Mouse (Mus musculus) midbrain, embryonic 11.5 days (tissue): ENCODE data around the gene Six5. TPM values are rescaled to one million over a fixed set of nuclear protein-coding genes. Genes with fewer than 3 reads are reported as not detected.

Experiments used
- ATAC-seq: fragments of 200-750 bp; cut with Nextera tagmentation; 2 replicates; pipeline ENCODE4 v1.8.0; 2017; ENCODE audit warnings: moderate TSS enrichment, moderate library complexity; ENCODE audit not compliant: low FRiP score
- DNase-seq: peaks from one replicate; pipeline ENCODE4 v3.0.0; 2015; ENCODE audit warnings: low spot score; ENCODE audit errors: missing footprints
- H3K27ac ChIP-seq: fragments of 300-500 bp; sonication (generic); 2 replicates; pipeline ENCODE4 v1.5.1; 2014; ENCODE audit warnings: low read depth, low read length
- H3K27me3 ChIP-seq: fragments of 300-500 bp; sonication (generic); 2 replicates; pipeline ENCODE4 v1.6.1; 2014; ENCODE audit warnings: mild to moderate bottlenecking, low read length, moderate library complexity, mixed read lengths; ENCODE audit not compliant: control insufficient read depth, insufficient read depth
- H3K36me3 ChIP-seq: fragments of 300-500 bp; sonication (generic); 2 replicates; pipeline ENCODE4 v1.6.1; 2014; ENCODE audit warnings: mild to moderate bottlenecking, low read length, moderate library complexity, mixed read lengths; ENCODE audit not compliant: control insufficient read depth, insufficient read depth
- H3K4me1 ChIP-seq: fragments of 300-500 bp; sonication (generic); 2 replicates; pipeline ENCODE4 v1.6.1; 2014; ENCODE audit warnings: low read length; ENCODE audit not compliant: control insufficient read depth, insufficient read depth
- H3K4me2 ChIP-seq: fragments of 300-500 bp; sonication (generic); 2 replicates; pipeline ENCODE4 v1.6.1; 2014; ENCODE audit warnings: mild to moderate bottlenecking, moderate library complexity
- H3K4me3 ChIP-seq: fragments of 300-500 bp; sonication (generic); 2 replicates; pipeline ENCODE4 v1.5.1; 2014; ENCODE audit warnings: low read depth, low read length
- H3K9ac ChIP-seq: fragments of 300-500 bp; sonication (generic); 2 replicates; pipeline ENCODE4 v1.6.1; 2014; ENCODE audit warnings: low read length
- H3K9me3 ChIP-seq: fragments of 300-500 bp; sonication (generic); 2 replicates; pipeline ENCODE4 v1.6.1; 2016; ENCODE audit warnings: low read length; ENCODE audit not compliant: control insufficient read depth
- WGBS: fragments of 180-500 bp; shearing (Covaris S2); extraction: QIAGEN DNeasy Blood & Tissue Kit; methylation state at CpG from one replicate; pipeline ENCODE4 v1.1.7; 2014; 5-methylcytosine and 5-hydroxymethylcytosine counted together
- polyA plus RNA-seq: library from polyadenylated mRNA; unstranded; fragments of >200 nt; fragmentation: Nextera tagmentation; extraction: Ambion mirVana; gene quantifications from 2 replicates; pipeline ENCODE4 v1.2.1, GENCODE M21; 2014

Gene Six5
- polyA plus RNA-seq, 1 experiment from 2014 or later = 8.8 TPM

GRCm38 (mm10) chr7:19119631-19120429 is 25.4 kb downstream of the Six5 start, which contains the start of gene Fbxo46:
Fbxo46 (plus strand) TSS chr7:19119859.
- peak within 1 kb of the TSS; percentile 81 for H3K9ac ChIP-seq
- peaks cover 11% of the 10 kb centered on the region for H3K4me1 ChIP-seq
- H3K36me3 ChIP-seq = no peaks in the 10 kb centered on the region
- no peak within 1 kb of the TSS; the same call in 1 of the 2 replicates for H3K27ac ChIP-seq
- ATAC-seq (peak; percentile 96), DNase-seq (peak; percentile 99)
- H3K4me3 ChIP-seq = peak within 1 kb of the TSS; percentile 72
- H3K27me3 ChIP-seq = peaks cover 10% of the 10 kb centered on the region; the same call in 1 of the 2 replicates
- WGBS = 2% methylated on average over 34 of the region's 34 CpGs
- H3K4me2 ChIP-seq = peak within 1 kb of the TSS; percentile 90
- H3K9me3 ChIP-seq = no peaks in the 10 kb centered on the region

- ATAC-seq = no peak
- H3K27me3 ChIP-seq = peaks cover 10% of the 10 kb centered on the region; the same call in 1 of the 2 replicates
- no peak for DNase-seq
- H3K36me3 ChIP-seq = no peaks in the 10 kb centered on the region
- H3K9ac ChIP-seq = no peak overlapping the region
- no peak overlapping the region for H3K27ac ChIP-seq
- H3K4me3 ChIP-seq = no peak overlapping the region
- whole genome bisulfite sequencing = 96% methylated on average over 4 of the region's 4 CpGs
- no peaks in the 10 kb centered on the region for H3K9me3 ChIP-seq
- peaks cover 11% of the 10 kb centered on the region for H3K4me1 ChIP-seq
- no peak overlapping the region for H3K4me2 ChIP-seq
Observed at GRCm38 (mm10) chr7:19121686-19122085, 27.3 kb downstream of the Six5 start.

- DNase-seq (no peak), ATAC-seq (no peak)
- Histone ChIP-seq H3K4me3 (no peak overlapping the region), H3K4me2 (no peak overlapping the region), H3K4me1 (peaks cover 9% of the 10 kb centered on the region), H3K36me3 (no peaks in the 10 kb centered on the region; the same call in 1 of the 2 replicates), H3K27me3 (no peaks in the 10 kb centered on the region), H3K9me3 (no peaks in the 10 kb centered on the region), H3K9ac (no peak overlapping the region), H3K27ac (no peak overlapping the region)
- WGBS = 91% methylated on average over 6 of the region's 6 CpGs
Observed at GRCm38 (mm10) chr7:19124713-19125112, 30.3 kb downstream of the Six5 start.

- Histone ChIP-seq H3K9me3 (no peaks in the 10 kb centered on the region), H3K27me3 (no peaks in the 10 kb centered on the region), H3K9ac (no peak overlapping the region), H3K27ac (no peak overlapping the region), H3K36me3 (no peaks in the 10 kb centered on the region; the same call in 1 of the 2 replicates), H3K4me2 (no peak overlapping the region), H3K4me1 (peaks cover 4% of the 10 kb centered on the region; the same call in 1 of the 2 replicates), H3K4me3 (no peak overlapping the region)
- DNase-seq = no peak
- 92% methylated on average over 5 of the region's 5 CpGs for WGBS
- no peak for ATAC-seq
Observed at GRCm38 (mm10) chr7:19127744-19128143, 33.4 kb downstream of the Six5 start.

- ATAC-seq (no peak), DNase-seq (no peak)
- H3K36me3 ChIP-seq = no peaks in the 10 kb centered on the region; the same call in 1 of the 2 replicates
- H3K9me3 ChIP-seq = no peaks in the 10 kb centered on the region
- WGBS = 95% methylated on average over 5 of the region's 5 CpGs
- H3K27me3 ChIP-seq = no peaks in the 10 kb centered on the region
- H3K4me2 ChIP-seq = no peak overlapping the region
- no peak overlapping the region for H3K9ac ChIP-seq
- H3K4me3 ChIP-seq = no peak overlapping the region
- peaks cover 4% of the 10 kb centered on the region; the same call in 1 of the 2 replicates for H3K4me1 ChIP-seq
- no peak overlapping the region for H3K27ac ChIP-seq
Observed at GRCm38 (mm10) chr7:19129396-19129795, 35.0 kb downstream of the Six5 start.

- DNase-seq (no peak), ATAC-seq (no peak)
- Histone ChIP-seq H3K4me1 (peaks cover 4% of the 10 kb centered on the region; the same call in 1 of the 2 replicates), H3K9ac (peak overlapping the region; percentile 43; the same call in 1 of the 2 replicates), H3K4me3 (no peak overlapping the region), H3K27me3 (no peaks in the 10 kb centered on the region), H3K9me3 (no peaks in the 10 kb centered on the region), H3K27ac (peak overlapping the region; percentile 68; the same call in 1 of the 2 replicates), H3K36me3 (peaks cover 3% of the 10 kb centered on the region; the same call in 1 of the 2 replicates), H3K4me2 (peak overlapping the region; percentile 55)
- WGBS = 34% methylated on average over 4 of the region's 4 CpGs
Observed at GRCm38 (mm10) chr7:19130657-19131056, 36.3 kb downstream of the Six5 start.

GRCm38 (mm10) chr7:19131324-19131848 is 37.0 kb downstream of the Six5 start:
- Histone ChIP-seq H3K36me3 (peaks cover 5% of the 10 kb centered on the region; the same call in 1 of the 2 replicates), H3K4me3 (peak overlapping the region; percentile 21), H3K9me3 (no peaks in the 10 kb centered on the region), H3K4me1 (peaks cover 4% of the 10 kb centered on the region; the same call in 1 of the 2 replicates), H3K27me3 (no peaks in the 10 kb centered on the region), H3K27ac (peak overlapping the region; percentile 68), H3K9ac (peak overlapping the region; percentile 43; the same call in 1 of the 2 replicates), H3K4me2 (peak overlapping the region; percentile 55)
- DNase-seq = peak; percentile 99
- peak; percentile 99 for ATAC-seq
- under 1% methylated on average over 39 of the region's 39 CpGs for WGBS

GRCm38 (mm10) chr7:19136168-19136567 is 41.8 kb downstream of the Six5 start:
- H3K36me3 ChIP-seq = peaks cover 17% of the 10 kb centered on the region
- no peak for ATAC-seq
- no peak overlapping the region for H3K4me2 ChIP-seq
- no peak overlapping the region for H3K9ac ChIP-seq
- no peaks in the 10 kb centered on the region; the same call in 1 of the 2 replicates for H3K4me1 ChIP-seq
- no peaks in the 10 kb centered on the region for H3K27me3 ChIP-seq
- no peaks in the 10 kb centered on the region for H3K9me3 ChIP-seq
- no peak for DNase-seq
- 95% methylated on average over 13 of the region's 13 CpGs for WGBS
- no peak overlapping the region for H3K4me3 ChIP-seq
- no peak overlapping the region for H3K27ac ChIP-seq
